Mouse (Mus musculus) gonadal fat pad, adult 2 months (tissue): ENCODE data around the gene Mrnip. TPM values are rescaled to one million over a fixed set of nuclear protein-coding genes. Genes with fewer than 3 reads are reported as not detected.

Source experiments
- DNase-seq: peaks from one replicate; pipeline ENCODE4 v3.0.0-alpha.2; 2012; ENCODE audit warnings: low read depth
- polyA plus RNA-seq: library from polyadenylated mRNA; depleted of rRNA; stranded (reverse); fragments of >200 nt; gene quantifications from 2 replicates; pipeline ENCODE4 v1.2.3, GENCODE M21; 2012

Gene Mrnip
- polyA plus RNA-seq, 1 experiment, result 12.5 TPM

DNA sequence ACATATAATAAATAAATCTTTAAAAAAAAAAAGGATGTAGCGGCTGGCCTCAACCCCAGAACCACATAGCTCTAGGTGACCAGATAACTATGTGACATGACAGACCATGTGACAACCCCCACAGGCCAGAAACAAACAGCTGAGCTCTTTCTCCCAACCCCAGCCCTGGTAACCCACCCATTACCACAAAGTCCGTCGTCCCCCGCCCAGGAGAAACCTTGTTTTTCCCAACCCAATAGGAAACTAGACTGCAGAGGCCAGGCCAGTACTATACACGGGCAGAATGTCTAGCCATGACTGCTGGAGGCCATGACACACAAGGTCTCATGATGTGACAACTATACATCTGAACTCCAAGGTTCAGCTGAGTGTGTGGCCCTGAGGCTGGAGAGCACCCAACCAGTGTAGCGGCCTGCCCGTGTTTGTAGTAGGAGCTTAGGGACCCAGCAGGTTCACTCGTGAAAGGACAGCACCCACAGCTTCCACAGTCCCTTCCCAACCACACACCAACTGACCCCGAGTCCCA is 29.1 kb downstream of the Mrnip start:
- DNase-seq, result no peak

DNA sequence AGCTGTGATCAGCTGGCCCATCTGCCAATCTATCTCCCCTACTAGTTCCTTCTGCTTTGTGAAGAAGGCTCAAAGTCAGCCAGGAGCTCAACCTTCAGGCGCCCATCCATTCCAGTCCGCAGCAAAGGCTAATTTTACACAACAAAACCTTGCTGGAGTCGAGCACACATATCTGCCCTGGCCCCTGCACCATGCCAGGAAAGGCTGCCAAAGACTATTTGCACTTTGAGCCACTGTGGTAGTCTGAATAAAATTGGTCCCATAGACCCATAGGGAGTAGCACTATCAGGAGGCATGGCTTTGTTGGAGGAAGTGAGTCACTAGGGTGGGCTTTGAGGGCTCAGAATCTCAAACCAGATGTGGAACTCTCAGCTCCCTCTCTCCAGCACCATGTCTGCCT is 31.2 kb downstream of the Mrnip start:
- DNase-seq, result no peak

- no peak for DNase-seq
Measured at GRCm38 (mm10) chr11:50206037-50206436, 31.8 kb downstream of the Mrnip start.

DNA sequence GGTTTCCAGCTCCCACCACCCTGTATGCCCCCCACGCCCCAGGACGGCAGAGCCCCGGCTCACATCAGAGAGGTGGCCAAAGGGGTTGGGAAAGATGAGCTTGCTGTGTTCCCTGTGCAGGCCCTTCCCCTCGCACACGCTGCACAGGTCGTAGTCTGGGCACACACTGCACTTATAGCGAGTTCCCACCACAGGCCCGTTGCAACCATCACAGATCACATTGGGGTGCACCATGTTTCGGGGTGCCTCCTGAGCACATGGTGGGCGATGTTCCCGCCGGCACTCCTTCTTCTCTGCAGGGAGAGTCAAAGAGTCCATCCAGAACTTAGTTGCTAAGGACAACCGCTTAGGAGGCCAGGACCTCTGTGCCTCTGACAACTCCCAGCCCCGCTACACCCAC is 33.1 kb downstream of the Mrnip start:
- DNase-seq, result no peak

DNA sequence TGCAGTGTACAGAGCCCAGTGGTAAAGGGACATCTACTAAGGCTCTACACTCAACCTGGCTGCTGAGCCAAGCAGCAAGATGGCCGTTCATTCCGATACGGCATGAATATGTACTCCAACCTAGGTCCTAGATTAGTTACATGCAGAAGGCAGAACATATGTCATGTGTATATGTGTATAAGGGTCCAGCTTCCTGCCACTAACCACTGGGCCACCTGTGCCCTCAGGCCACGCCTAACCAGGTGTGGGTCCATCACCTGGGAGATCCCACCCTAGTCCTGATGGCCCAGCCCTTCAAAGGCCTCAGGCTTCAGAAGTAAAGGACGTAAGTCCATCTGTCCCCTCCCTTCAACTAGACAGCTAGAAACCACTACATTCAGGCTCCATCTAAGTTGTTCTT is 33.8 kb downstream of the Mrnip start:
- DNase-seq, result no peak

DNA sequence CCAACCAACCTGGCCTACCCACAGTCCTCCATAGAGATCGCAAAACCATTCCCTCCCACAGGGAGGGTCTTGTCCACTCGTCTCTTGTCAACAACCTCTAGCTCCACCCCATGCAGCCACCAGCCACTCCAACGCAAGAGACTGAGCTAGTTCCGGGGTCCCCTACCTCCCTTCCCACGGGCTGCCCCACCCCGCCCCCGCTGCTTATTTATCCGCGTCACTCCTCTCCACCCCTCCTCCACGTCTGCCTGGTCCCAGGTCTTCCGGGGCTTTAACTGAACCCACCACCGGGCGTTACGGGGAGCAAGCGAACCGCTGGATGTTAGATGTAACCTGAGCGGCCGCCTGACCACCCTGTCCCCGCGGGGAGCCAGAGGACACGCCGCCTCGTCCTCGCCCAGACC is 35.9 kb downstream of the Mrnip start:
- no peak for DNase-seq

- DNase-seq, result no peak
Measured at GRCm38 (mm10) chr11:50210505-50211151, 36.4 kb downstream of the Mrnip start, which contains the start of the genes Sqstm1 and Mgat4b. TSS of gene Sqstm1 (minus strand) at chr11:50210827. TSS of gene Mgat4b (plus strand) at chr11:50210890.

DNA sequence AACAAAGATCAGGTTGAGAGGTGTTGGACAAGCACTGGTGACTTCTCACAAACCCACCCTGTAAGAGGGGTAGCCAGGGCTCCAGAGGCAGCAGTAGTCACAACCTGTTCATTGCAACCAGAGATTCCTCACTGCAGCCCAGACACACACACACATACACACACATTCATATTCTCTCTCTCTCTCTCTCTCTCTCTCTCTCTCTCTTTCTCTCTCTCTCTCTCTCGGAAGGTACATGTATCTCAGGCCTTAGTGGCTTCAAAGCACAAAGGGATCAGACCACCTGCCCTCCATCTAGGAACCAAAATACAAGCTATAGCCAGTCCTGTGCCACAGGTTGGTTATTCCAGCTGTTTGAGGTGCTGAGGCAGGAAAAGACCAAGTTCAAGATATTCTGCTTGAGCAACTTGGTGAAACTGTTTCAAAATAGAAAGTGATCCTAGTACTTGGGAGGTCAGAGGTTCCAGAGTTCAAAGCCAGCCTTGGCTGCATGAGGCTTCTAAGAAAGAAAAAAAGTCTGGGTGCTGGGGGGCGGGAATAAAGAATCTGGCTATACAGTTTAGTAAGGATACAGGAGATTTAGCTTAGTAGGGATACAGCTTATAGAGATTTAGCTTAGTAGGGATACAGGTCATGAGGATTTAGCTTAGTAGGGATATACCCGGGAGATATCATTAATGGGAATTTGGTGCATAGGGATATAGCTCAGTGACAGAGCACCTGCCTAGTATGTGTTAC is 37.2 kb downstream of the Mrnip start:
- DNase-seq, result no peak

DNA sequence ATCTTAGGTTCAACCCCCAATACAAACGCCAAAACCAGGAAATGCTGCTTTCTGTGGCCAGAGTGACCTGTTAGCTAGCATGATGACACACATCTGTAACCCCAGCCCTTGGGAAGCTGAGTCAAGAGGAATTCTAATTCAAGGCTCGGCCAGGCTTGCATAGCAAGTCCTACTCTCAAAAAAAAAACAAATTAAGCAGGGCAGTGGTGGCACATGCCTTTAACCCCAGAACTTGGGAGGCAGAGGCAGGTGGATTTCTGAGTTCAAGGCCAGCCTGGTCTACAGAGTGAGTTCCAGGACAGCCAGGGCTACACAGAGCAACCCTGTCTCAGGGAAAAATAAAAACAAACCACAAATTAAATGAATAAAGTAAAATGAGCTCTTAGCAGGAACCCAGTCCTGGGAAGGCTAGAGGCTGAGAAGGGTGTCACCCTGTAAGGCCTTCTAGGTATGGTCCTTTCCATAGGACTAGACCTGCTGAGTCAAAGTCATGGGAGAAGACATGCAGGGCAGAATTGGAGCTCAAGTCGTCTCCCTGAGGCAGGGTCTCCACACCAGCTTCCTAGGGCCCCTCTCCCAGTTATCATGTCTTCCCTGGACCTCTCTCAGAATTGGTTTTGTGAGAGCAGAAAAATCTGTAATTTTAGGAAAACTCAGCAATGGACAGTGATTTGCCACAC is 38.0 kb downstream of the Mrnip start:
- DNase-seq, result no peak

DNA sequence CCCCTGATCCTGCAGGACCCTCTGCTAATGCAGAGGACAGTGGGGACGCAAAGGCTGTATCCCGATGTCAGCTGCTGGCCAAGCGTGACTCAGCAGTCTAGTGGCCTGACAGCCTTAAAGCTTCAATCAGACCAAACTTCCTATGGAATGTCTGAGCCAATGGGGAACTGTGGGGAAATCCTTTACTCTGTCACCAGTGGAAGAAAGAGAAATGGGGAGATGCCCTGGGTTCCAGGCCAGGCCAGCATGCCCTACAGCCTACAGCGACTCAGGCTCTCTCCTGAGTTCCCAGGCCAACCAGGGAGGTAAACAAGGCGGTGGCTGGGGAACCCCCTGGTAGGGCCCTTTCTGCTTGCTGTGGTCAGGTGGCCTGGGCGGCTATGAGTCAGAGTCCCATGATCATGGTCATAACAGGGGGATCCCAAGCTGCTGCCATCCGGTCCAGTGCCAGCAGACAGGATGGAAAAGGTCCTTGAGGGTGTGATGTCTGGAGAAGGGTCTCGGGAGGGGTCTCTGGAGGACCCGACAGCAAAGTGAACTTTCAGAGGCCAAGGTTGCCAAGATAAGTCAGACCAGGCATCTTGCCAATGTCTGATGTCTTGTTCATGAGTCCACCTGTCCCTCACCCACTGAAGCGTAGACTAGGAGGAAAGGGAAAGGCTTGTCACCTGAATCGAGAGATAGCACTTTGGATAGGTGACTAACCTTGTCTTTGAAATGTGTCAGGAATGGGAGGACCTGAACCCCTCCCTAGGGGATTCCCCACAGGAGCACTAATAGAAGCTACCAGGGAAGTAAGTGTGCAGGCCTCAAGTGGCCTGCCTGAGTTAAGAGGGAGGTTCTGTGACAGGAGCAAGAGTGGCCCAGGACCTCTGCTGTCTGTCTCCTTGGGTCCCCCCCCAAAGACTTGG is 38.9 kb downstream of the Mrnip start:
- no peak for DNase-seq

DNA sequence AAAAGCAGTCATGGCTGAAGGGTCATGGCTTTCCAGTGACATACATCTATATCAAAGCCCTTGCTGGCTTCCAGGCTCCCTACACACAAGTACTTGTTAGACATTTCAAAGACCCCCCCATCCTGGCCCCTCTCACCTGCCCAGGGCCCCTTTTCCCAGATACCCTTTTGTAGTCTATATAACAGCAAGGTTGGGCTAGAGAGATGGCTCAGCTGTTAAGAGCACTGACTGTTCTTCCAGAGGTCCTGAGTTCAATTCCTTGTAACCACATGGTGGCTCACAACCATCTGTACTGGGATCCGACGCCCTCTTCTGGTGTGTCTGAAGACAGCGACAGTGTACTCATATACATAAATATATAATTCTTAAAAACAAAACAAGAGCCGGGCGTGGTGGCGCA is 40.4 kb downstream of the Mrnip start:
- DNase-seq, result no peak

DNA sequence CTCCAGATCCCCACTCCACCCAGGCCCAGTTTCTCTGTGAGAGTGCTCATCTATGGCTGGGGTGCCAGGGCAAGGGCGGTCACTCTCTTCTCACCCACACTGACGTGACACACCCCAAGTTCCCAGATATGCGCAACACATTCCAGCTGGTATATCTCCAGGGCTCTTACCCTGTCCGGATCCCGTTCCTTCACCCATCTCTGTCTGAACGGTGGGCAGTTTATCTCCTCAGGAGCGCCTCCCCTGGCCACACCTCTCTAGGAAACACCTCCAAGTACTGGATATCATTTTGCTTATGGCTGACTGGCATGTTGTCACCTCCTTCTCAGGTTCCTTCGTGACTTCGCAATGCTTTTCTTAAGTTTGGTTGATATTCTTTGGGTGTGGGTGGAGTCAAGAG is 41.4 kb downstream of the Mrnip start:
- no peak for DNase-seq

DNA sequence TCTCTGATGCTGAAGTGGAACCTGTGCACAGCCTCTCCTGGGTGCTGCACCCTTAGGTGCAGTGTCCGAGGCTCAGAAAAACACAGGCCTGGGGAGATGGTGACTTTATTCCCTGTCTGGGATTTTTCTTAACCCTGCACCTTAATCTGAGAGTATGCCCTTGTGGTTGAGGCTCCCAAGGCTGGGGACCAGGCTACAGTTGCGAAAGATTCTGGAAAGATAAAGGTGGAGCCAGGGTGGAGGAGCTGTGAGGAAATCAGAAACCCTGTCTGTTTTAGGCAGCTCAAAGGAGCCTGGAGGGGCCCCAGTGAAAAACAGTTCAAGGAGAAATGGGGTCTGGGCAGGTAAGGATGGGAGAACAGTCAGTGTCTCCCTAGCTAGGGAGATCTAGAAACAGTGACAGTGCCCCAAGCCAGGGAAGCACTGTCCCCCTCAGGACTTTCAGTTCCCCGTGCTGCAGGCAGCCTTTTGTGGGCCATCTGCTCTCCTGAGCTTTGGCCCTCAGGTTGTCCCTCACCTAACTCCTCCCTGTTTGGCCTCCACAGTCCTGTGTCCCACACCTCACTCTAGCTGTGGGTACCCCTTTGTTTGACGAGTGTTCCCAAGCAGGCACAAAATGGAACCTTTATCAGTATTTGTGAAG is 42.6 kb downstream of the Mrnip start:
- no peak for DNase-seq

GRCm38 (mm10) chr11:50217811-50218210 is 43.6 kb downstream of the Mrnip start:
- DNase-seq, result no peak

GRCm38 (mm10) chr11:50219833-50220232 is 45.6 kb downstream of the Mrnip start:
- no peak for DNase-seq

GRCm38 (mm10) chr11:50222559-50223276 is 48.5 kb downstream of the Mrnip start:
- DNase-seq, result no peak

DNA sequence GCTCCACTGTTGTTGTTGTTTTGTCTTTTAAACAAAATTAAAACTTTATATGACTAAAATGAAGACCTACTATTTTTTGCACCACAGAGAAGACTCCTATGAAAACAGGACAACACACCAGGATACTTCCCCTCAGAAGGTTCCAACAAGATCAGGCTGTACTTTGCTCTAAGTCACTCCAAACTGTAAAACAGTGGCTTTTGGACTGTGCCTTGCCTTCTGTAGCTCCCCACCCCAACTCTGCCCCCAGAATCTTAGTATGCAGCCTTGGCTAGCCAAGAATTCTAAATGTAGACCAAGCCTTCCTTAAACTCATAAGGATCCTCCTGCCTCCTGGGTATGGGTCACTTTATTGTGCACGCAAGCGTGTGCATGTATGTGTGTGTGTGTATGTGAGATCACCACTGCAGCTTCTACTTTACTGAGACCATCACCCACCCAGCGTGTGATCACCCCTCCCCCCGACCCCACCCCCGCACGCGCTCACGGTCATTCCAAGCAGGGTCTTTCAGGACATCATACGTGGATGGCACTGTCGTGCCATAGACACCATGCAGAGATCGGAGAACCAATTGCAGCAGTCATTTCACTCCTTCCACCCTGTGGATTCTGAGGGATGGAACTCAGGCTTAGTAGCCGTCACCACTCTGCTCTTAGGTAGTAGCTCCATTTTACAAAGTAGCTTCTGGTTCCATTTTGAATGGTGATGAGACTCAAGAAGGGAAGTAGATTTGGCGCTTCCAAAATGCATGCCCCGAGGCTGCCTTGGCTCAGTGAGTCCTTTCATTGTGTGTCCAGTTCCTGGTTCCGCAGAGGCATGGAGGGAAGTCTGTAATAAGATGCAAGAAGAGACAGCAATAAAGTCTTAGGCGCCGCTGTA is 49.8 kb downstream of the Mrnip start:
- no peak for DNase-seq

- no peak for DNase-seq
Measured at GRCm38 (mm10) chr11:50224671-50225530, 50.7 kb downstream of the Mrnip start.
